Mouse (Mus musculus): ENCODE data around the gene Gpx5. TPM values are rescaled to one million over a fixed set of nuclear protein-coding genes. Genes with fewer than 3 reads are reported as not detected.

Gpx5 gene
- not detected in 2 replicates for polyA plus RNA-seq (2012; rRNA removed)

GRCm38 (mm10) chr13:21292631-21293030 lies at the start of gene Gpx5:
Gene Gpx5 (minus strand): TSS chr13:21292731.

GRCm38 (mm10) chr13:21311926-21312325 lies 19.4 kb upstream of the Gpx5 start, which contains the start of gene Gpx6:
Gene Gpx6 (plus strand): TSS chr13:21312125.

Other genes with a start within 250 kb of the Gpx5 start
- gene Olfr1370, start 217.8 kb downstream of the Gpx5 start, polyA plus RNA-seq (2012; rRNA removed) = not detected in 2 replicates
- gene Olfr1369-ps1, start 181.2 kb downstream of the Gpx5 start, polyA plus RNA-seq (2012; rRNA removed) = not detected in 2 replicates
- gene Olfr263, start 163.1 kb downstream of the Gpx5 start, polyA plus RNA-seq (2012; rRNA removed) = not detected in 2 replicates
- gene Olfr1368, start 146.9 kb downstream of the Gpx5 start, polyA plus RNA-seq (2012; rRNA removed) = not detected in 2 replicates
- 22.8 and 23.6 TPM in 2 replicates for gene Trim27, start 113.3 kb downstream of the Gpx5 start, polyA plus RNA-seq (2012; rRNA removed)
- gene Gpx6, start 19.4 kb upstream of the Gpx5 start, polyA plus RNA-seq (2012; rRNA removed) = not detected in 2 replicates
- not detected in 2 replicates for gene Olfr1367, start 54.2 kb upstream of the Gpx5 start, polyA plus RNA-seq (2012; rRNA removed)
- 2.2 and 2.4 TPM in 2 replicates for gene Zscan12, start 70.1 kb upstream of the Gpx5 start, polyA plus RNA-seq (2012; rRNA removed)
- gene Zkscan3, start 110.0 kb upstream of the Gpx5 start, polyA plus RNA-seq (2012; rRNA removed) = 29.4 and 29.5 TPM in 2 replicates
- 0.76 and 0.79 TPM in 2 replicates for gene Pgbd1, start 148.3 kb upstream of the Gpx5 start, polyA plus RNA-seq (2012; rRNA removed)
- 22.7 and 24.7 TPM in 2 replicates for gene Zscan26, start 161.0 kb upstream of the Gpx5 start, polyA plus RNA-seq (2012; rRNA removed)
- gene Nkapl, start 175.8 kb upstream of the Gpx5 start, polyA plus RNA-seq (2012; rRNA removed) = 0.24 and 0.43 TPM in 2 replicates
- gene Zkscan4, start 186.2 kb upstream of the Gpx5 start, polyA plus RNA-seq (2012; rRNA removed) = 0.22 and 0.26 TPM in 2 replicates
- gene Gm10065, start 186.7 kb upstream of the Gpx5 start, polyA plus RNA-seq (2012; rRNA removed) = not detected in 2 replicates
- 0.34 and 0.50 TPM in 2 replicates for gene AK157302, start 202.5 kb upstream of the Gpx5 start, polyA plus RNA-seq (2012; rRNA removed)
- gene Gm11273, start 208.7 kb upstream of the Gpx5 start, polyA plus RNA-seq (2012; rRNA removed) = 5.1 and 11.2 TPM in 2 replicates
- 2.0 and 2.3 TPM in 2 replicates for gene Zkscan8, start 238.4 kb upstream of the Gpx5 start, polyA plus RNA-seq (2012; rRNA removed)